Mouse (Mus musculus): ENCODE data around the gene Elp5.

The Elp5 gene

DNA sequence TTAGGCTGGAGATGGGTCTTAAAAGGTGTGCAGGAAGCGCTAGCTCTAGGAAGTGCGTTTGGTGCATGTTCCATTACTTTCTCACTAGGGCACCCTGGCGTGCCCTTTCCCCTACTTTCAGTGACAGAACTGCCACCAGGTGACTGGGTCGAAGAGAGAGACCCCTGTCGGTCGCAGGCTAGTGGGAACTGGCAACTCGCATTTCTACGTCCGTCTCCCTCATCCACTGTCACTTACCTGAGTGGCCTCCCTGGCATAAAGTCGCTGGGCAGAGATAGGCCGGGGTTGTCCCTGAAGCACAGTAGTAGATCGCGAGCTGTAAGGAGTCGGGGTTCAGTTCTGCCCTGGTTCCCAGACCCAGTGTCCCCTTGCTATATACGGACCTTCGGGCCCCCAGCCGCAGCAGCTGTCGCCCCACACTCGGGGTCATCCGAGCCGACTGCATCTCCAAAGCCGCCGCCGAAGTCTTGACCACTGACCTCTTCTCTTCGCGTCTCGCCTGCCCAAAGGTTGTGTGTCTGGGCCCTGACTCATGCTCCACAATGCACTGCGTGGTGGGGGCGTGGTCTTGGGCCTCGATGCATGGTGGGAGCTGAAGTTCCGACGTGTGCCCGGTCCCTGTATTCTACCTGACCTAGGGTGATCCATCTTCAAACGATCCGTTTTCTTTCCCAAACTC is 32.7 kb upstream of the Elp5 start, which contains the start of gene Acadvl:
Acadvl (minus strand) TSS at position 532 of the 679 bp plus-strand sequence.
- peak; percentile 95 for DNase-seq

DNA sequence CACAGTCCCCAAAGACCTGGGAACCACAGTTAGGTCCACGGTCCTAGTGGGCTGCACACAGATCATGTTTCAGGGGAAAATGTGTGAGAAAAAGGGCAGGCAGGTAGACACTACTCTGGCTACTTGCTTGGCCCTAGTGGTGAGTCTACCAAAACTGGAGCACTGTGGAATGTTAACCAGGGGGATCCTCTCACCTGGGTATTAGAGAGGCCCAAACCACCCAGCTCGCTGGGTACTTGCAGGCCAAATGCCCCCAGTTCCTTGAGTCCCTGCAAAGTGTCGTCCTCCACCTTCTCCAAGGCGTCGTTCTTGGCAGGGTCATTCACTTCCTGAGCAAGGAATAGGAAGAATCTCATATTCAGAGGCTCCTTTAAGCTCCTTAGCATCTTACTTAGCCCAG is 31.7 kb upstream of the Elp5 start:
- no peak for DNase-seq

DNA sequence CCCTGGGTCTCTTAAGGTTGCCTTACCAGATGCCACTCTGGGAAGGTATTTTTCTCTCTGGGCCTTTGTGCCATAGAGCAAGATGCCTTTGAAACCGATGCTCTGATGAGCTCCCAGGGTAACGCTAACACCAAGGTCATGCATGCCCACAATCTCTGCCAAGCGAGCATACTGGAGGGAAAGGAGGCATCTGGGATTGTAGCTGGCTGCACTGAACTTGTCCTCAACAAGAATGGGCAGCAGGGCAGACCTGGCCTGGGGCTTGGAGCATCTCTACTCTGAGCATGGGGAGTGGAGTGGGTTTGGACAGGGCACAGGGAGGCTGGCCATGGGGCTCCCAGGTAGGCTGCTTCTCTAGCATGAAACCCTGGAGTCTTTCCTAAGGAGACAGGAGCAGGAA is 31.1 kb upstream of the Elp5 start:
- no peak for DNase-seq

DNA sequence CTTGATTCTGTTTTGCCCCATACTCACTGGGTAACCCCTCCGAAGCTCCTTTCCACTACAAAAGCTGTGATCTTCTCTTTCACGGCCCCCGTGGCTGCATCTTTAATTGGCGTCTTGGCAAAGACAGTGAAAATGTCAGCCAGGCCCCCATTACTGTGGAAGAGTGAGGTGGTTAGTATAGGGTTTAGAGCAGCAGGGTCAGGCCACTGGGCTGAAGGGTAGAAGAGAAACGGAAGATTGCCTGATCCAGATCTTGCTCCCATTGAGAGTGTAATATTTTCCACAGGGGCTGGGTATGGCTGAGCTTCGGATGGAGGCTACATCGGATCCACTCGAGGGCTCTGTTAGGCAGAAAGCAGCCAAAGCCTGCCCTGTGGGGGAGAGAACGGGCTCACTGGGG is 30.6 kb upstream of the Elp5 start:
- DNase-seq, result no peak

GRCm38 (mm10) chr11:70010961-70011360 is 28.6 kb upstream of the Elp5 start:
- DNase-seq, result no peak

DNA sequence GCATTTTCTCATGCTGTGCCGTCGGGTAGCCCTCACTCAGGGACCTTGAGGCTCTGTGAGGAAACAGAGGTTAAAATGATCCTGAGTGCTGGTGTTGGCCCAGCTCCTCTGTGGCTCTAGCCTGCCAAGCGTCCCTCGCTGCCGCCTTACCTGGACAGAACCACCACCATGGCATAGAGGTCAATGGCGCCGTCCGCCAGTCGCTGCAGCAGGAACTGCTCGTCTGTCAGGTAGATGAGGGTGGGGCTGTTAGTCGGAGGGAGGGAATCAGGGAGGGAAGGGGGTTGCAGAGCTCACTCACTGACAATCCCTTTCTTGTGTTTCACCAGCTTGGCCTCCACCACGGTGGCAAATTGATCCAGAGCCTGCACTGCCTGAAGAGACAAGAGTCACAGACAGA is 28.2 kb upstream of the Elp5 start:
- DNase-seq, result no peak

DNA sequence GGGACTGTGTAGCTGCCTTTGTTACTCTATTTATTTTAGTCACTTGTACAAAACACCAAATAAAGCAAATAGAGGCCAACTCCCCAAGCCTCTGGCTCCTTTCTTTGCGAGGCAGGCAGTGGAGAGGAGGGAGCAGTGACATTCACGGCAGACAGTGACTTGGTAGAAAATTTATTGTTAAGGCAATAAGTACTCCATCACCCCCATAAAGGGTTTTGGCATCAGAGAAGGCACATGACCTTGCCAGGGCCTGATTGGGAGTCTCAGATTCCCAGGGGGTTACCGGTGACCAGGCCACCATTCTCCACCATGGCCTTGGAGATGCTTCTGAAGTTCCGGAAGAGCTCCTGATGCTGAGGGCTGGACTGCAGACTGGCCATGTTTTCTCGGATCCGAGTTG is 27.7 kb upstream of the Elp5 start:
- no peak for DNase-seq

GRCm38 (mm10) chr11:70005521-70005920 is 23.2 kb upstream of the Elp5 start:
- no peak for DNase-seq

DNA sequence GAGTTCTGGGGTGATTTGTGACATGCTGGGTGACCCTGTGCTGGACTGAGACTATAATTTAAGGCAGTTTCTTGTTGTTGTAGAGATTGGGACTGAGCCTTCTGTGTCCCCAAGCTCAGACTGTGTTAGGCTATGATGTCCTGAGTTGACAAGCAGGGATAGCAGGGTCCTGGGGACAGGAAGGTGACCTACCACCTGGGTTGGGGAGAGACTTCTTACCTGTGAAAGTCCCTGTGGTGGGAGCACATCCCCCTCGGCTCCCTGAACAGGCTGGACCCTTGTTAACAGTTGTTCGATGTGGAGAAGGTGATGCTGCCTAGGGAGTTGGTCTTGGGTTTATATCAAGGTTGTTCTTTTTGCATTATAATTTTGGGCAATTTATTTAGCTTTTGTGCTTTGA is 20.2 kb upstream of the Elp5 start:
- DNase-seq, result no peak

GRCm38 (mm10) chr11:70001865-70002264 is 19.5 kb upstream of the Elp5 start:
- DNase-seq, result peak; percentile 63

DNA sequence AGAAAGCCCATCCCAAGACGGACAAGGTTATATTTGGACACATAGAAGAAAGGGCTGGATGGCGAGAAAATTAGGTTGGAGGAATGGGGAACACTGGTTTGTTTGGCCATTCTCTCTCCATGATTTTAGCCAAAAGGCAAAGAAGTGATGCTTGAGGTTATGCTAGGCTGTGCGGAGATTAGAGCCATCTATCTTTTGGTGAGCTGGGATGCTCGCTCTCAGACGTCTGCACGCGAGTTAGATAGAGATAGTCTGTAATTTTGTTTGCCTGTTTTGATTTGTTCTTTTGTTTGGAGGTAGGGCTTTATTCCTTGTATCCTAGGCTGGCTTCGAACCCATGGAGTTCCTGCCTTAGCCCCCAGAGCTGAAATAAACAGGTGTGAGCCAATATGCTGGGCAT is 18.8 kb upstream of the Elp5 start:
- no peak for DNase-seq

- DNase-seq, result peak; percentile 95
These were observed 18.1 kb upstream of the Elp5 start, which contains the start of gene Dvl2 for GRCm38 (mm10) chr11:70000396-70000898. Gene Dvl2, plus strand, starts transcription at chr11:70000595.

GRCm38 (mm10) chr11:69999666-70000065 is 17.3 kb upstream of the Elp5 start:
- DNase-seq, result no peak

GRCm38 (mm10) chr11:69998567-69999491 is 16.5 kb upstream of the Elp5 start:
- no peak for DNase-seq

DNA sequence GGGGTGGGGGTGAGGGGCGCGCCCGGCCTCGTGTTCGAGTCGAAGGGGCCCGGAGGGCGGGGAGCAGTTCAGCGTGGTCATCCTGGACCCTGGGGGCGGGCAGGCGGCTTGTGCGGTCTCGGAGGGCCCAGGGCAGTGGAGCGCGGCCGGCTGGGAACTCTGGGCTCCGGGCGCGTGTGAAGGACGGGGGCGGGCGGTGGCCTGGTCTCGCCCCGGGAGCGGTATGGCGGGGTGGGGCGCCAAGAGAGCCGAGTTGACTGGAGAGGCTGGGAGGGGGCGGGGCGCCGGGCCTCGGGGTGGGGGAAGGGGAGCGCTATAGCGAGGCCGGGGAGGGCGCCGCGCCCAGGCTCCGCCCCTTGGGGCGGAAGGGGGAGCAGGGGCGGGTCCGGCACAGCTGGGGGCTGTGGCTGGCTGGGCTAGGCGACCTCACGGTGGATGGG is 14.8 kb upstream of the Elp5 start:
- DNase-seq, result peak; percentile 89

DNA sequence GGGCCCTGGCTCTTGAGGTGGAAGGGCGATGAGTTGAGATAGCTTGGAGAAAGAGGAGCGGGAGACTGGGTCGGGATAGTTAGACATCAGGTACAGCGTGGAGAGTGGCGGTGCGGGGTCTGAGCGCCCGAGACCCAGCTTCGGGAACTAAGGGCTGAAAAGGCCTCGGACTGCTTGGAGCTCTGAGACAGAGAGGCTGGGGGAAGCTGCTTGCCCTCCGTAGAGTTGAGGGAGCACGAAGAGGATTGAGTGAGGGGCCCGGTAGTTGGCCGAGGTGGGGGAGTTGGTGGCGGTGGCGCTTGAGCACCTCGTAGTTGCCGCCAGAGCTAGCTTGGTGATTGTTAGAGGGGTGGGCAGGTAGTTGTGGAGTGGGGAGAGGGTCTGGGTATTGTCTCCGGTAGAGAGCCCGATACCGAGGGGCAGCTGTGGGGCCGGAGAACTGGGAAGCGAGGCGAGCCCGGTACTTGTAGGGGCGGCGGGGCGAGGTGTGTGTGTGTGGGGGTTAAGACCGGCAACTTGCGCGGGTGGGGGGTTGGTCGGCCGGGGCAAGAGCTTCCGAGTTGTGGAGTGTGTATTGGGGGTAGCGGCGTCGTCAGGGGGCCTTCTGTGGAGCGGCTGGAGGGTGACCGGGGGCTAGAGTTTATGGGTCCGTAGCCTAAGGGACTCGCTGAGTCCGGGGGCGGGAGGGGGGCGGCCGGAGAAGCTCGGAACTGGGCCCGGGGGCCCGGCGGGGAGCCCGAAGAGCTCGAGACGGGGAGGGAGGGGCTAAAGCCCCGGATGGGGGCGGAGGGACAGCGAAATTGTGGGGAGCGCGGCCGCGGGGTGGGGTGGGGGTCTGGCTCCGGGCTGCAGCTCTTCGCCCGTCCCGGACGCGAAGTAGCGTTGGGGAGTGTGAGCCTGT is 14.1 kb upstream of the Elp5 start:
- no peak for DNase-seq

GRCm38 (mm10) chr11:69995391-69995960 is 13.2 kb upstream of the Elp5 start, which contains the start of gene Phf23:
Gene Phf23, plus strand, starts transcription at chr11:69995777.
- peak; percentile 99 for DNase-seq

- DNase-seq, result no peak
These were observed 12.2 kb upstream of the Elp5 start for GRCm38 (mm10) chr11:69994401-69995090.

- no peak for DNase-seq
These were observed 10.6 kb upstream of the Elp5 start for GRCm38 (mm10) chr11:69992932-69993331.

DNA sequence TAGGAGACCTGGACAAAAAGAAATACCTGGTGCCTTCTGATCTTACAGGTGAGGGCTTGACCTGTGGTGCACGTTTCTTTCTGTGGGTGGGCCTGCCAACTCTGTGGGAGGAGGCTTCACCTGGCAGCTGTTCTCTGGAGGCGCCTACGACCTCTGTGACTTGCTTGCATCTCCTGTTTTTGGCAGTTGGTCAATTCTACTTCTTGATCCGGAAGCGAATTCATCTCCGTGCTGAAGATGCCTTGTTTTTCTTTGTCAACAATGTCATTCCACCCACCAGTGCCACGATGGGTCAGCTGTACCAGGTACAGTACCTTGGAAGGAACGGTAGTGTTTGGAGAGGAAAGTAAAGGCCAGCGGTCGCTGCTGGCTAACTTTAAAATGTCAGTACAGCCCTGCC is 10.1 kb upstream of the Elp5 start:
- peak; percentile 65 for DNase-seq

DNA sequence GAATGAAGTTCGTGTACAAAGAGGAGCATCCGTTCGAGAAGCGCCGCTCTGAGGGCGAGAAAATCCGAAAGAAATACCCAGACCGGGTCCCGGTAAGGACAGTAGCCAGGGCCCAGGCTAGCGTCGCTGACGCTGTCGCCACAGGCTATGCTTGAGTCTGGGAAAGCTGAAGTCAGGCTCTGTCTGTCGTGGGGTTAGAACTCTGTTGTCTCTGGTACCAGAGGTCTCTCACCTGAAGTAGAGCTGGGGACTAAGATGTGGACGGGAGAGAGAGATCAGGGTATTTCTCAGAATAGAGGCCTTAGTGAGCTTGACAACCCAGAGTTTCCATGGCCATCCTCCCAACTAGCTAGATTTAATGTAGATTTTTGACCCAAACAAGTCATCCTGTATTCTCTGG is 9.4 kb upstream of the Elp5 start:
- DNase-seq, result no peak
